Mouse (Mus musculus) neutrophil, adult 83 days (primary cell): ENCODE results near the gene Gm4491. TPM values are rescaled to one million over a fixed set of nuclear protein-coding genes. Genes with fewer than 3 reads are reported as not detected.

Experiments used
- total RNA-seq, 2 experiments: library from RNA; stranded (reverse); gene quantifications; one replicate each; pipeline ENCODE4 v1.2.4; 2023

Gene Gm4491
- not detected for total RNA-seq

DNA sequence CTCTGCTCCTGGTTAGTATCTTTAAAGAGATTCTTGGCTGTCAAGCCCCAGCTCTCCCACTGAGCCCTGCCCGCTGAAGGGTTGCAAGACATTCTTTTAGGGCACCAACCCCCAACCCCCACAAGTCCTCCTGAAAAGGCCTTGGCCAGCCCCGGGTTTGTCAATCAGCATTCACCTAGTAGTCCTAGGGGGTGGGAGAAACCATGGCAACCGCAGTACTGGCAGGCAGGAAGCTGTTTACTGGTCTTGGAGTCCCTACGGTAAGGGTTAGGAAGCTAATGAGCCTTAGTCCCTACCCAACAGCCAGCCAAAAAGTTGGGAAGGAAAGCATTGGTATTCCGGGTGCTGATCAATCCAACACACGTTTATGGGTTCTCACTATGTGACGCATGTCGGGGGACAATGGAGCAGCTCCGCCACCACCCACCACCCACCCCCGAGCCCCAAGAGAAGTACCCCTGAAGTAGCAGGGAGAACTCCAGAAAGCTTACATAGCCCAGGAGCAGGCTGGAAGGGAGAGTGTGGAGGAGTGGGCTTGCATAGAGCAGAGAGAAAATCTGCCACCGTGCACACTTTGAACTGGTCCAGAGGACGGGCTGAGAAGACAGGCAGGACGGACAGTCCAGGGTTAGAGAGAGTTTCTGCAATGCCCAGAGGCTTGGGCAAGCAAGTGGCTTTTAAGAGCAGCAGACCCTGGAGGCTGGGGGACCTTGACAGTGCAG is at the start of gene Gm4491:
TSS of gene Gm4491 (minus strand) at position 61 of the 722 bp plus-strand sequence.

GRCm38 (mm10) chr14:57133161-57133661 is 17.5 kb upstream of the Gm4491 start, which contains the start of gene Gjb6:
Gene Gjb6 (minus strand): TSS chr14:57133611.

GRCm38 (mm10) chr14:57104106-57105023 is 11.3 kb downstream of the Gm4491 start, which contains the start of gene Gjb2:
Gene Gjb2 (minus strand): TSS chr14:57104702.

Other genes with a start within 250 kb of the Gm4491 start
- gene Zmym2, start 229.2 kb downstream of the Gm4491 start, total RNA-seq = 10 to 100 TPM; 52.8 to 69.8 TPM
- gene Gja3, start 57.8 kb downstream of the Gm4491 start, total RNA-seq = not detected
- not detected for gene Gjb2, start 11.2 kb downstream of the Gm4491 start, total RNA-seq
- gene Gjb6, start 17.7 kb upstream of the Gm4491 start, total RNA-seq = not detected